Mouse (Mus musculus) forebrain, embryonic 14.5 days (tissue): ENCODE measurements around the gene 2810408A11Rik. TPM values are rescaled to one million over a fixed set of nuclear protein-coding genes. Genes with fewer than 3 reads are reported as not detected.

Source experiments
- ATAC-seq: fragments of 200-750 bp; cut with Nextera tagmentation; 2 replicates; pipeline ENCODE4 v1.8.0; 2017; ENCODE audit warnings: mild to moderate bottlenecking, moderate library complexity
- DNase-seq: peaks from one replicate; pipeline ENCODE4 v3.0.0-alpha.2; 2015; ENCODE audit warnings: low spot score
- H3K27ac ChIP-seq: fragments of 300-500 bp; sonication (generic); 2 replicates; pipeline ENCODE4 v1.5.1; 2014; ENCODE audit warnings: low read depth, mild to moderate bottlenecking, control low read depth, low read length, moderate library complexity
- H3K27me3 ChIP-seq: fragments of 300-500 bp; sonication (generic); replicated peaks from 2 replicates; pipeline ENCODE4 v1.6.1; 2014; ENCODE audit warnings: low read length, control low read depth, mixed read lengths; ENCODE audit not compliant: control insufficient read depth, insufficient read depth
- H3K36me3 ChIP-seq: fragments of 300-500 bp; sonication (generic); 2 replicates; pipeline ENCODE4 v1.6.1; 2014; ENCODE audit warnings: low read length, control low read depth; ENCODE audit not compliant: control insufficient read depth, insufficient read depth
- H3K4me1 ChIP-seq: fragments of 300-500 bp; sonication (generic); 2 replicates; pipeline ENCODE4 v1.6.1; 2014; ENCODE audit warnings: antibody characterized with exemption, low read length, control low read depth; ENCODE audit not compliant: control insufficient read depth, insufficient read depth
- H3K4me2 ChIP-seq: fragments of 300-500 bp; sonication (generic); 2 replicates; pipeline ENCODE4 v1.6.1; 2014; ENCODE audit warnings: mild to moderate bottlenecking, control low read depth, low read length
- H3K4me3 ChIP-seq: fragments of 300-500 bp; sonication (generic); 2 replicates; pipeline ENCODE4 v1.5.1; 2014; ENCODE audit warnings: low read depth, low read length, control low read depth
- H3K9ac ChIP-seq: fragments of 300-500 bp; sonication (generic); 2 replicates; pipeline ENCODE4 v1.6.1; 2014; ENCODE audit warnings: mild to moderate bottlenecking, low read length, control low read depth, moderate library complexity
- H3K9me3 ChIP-seq: fragments of 300-500 bp; sonication (generic); replicated peaks from 2 replicates; pipeline ENCODE4 v1.6.1; 2016; ENCODE audit warnings: low read length, control low read depth, mixed read lengths; ENCODE audit not compliant: control insufficient read depth
- WGBS: fragments of 180-500 bp; shearing (Covaris S2); extraction: QIAGEN DNeasy Blood & Tissue Kit; methylation state at CpG from one replicate; pipeline ENCODE4 v1.1.7; 2014; 5-methylcytosine and 5-hydroxymethylcytosine counted together
- polyA plus RNA-seq: library from polyadenylated mRNA; unstranded; fragments of >200 nt; fragmentation: Nextera tagmentation; extraction: Ambion mirVana; gene quantifications from 2 replicates; pipeline ENCODE4 v1.2.1, GENCODE M21; 2014

The 2810408A11Rik gene
- polyA plus RNA-seq = 15.0 and 18.6 TPM in 2 replicates

GRCm38 (mm10) chr11:69900471-69901405 is at the start of gene 2810408A11Rik, which contains the start of gene Neurl4:
TSS of gene 2810408A11Rik (minus strand) at chr11:69900987.
TSS of gene Neurl4 (plus strand) at chr11:69901072.
- Histone ChIP-seq H3K9me3 (no peaks in the 10 kb centered on the region), H3K36me3 (peaks cover 23% of the 10 kb centered on the region), H3K4me3 (peak within 1 kb of the TSS; percentile 87), H3K27ac (peak within 1 kb of the TSS; percentile 92), H3K27me3 (no peaks in the 10 kb centered on the region), H3K4me1 (peaks cover 18% of the 10 kb centered on the region), H3K9ac (peak within 1 kb of the TSS; percentile 91), H3K4me2 (peak within 1 kb of the TSS; percentile 87)
- under 1% methylated on average over 38 of the region's 38 CpGs for WGBS
- DNase-seq (peak; percentile 98), ATAC-seq (peak; percentile 95)

GRCm38 (mm10) chr11:69948763-69949150 is 48.0 kb upstream of the 2810408A11Rik start:
- DNase-seq (peak; percentile 90), ATAC-seq (peak; percentile 63)
- H3K9me3 ChIP-seq = no peaks in the 10 kb centered on the region
- peak overlapping the region; percentile 59 for H3K9ac ChIP-seq
- H3K4me3 ChIP-seq = peak overlapping the region; percentile 43
- 0% methylated on average over 14 of the region's 14 CpGs for WGBS
- peaks cover 10% of the 10 kb centered on the region for H3K4me1 ChIP-seq
- no peaks in the 10 kb centered on the region for H3K27me3 ChIP-seq
- peak overlapping the region; percentile 59 for H3K4me2 ChIP-seq
- H3K36me3 ChIP-seq = peaks cover 8% of the 10 kb centered on the region
- H3K27ac ChIP-seq = peak overlapping the region; percentile 80

GRCm38 (mm10) chr11:69948066-69948762 is 47.4 kb upstream of the 2810408A11Rik start, which contains the start of gene Slc2a4:
TSS of gene Slc2a4 (minus strand) at chr11:69948188.
- peak; percentile 96 for ATAC-seq

GRCm38 (mm10) chr11:69947337-69948065 is 46.7 kb upstream of the 2810408A11Rik start:
- peak overlapping the region; percentile 59 for H3K9ac ChIP-seq
- peak overlapping the region; percentile 59 for H3K4me2 ChIP-seq
- peak overlapping the region; percentile 43 for H3K4me3 ChIP-seq
- no peaks in the 10 kb centered on the region for H3K9me3 ChIP-seq
- H3K4me1 ChIP-seq = peaks cover 10% of the 10 kb centered on the region
- DNase-seq = peak; percentile 53
- ATAC-seq = peak; percentile 38
- H3K27me3 ChIP-seq = no peaks in the 10 kb centered on the region
- under 1% methylated on average over 29 of the region's 29 CpGs for WGBS
- H3K36me3 ChIP-seq = peaks cover 11% of the 10 kb centered on the region
- H3K27ac ChIP-seq = peak overlapping the region; percentile 39; the same call in 1 of the 2 replicates

More at GRCm38 (mm10) chr11:69948066-69948762, 47.4 kb upstream of the 2810408A11Rik start, which contains the start of gene Slc2a4:
- Histone ChIP-seq H3K4me1 (peaks cover 10% of the 10 kb centered on the region), H3K27me3 (no peaks in the 10 kb centered on the region), H3K4me3 (peak within 1 kb of the TSS; percentile 43), H3K9ac (peak within 1 kb of the TSS; percentile 59), H3K27ac (peak within 1 kb of the TSS; percentile 80), H3K9me3 (no peaks in the 10 kb centered on the region), H3K36me3 (peaks cover 9% of the 10 kb centered on the region), H3K4me2 (peak within 1 kb of the TSS; percentile 59)
- WGBS = under 1% methylated on average over 33 of the region's 34 CpGs
- DNase-seq = peak; percentile 96

- H3K4me3 ChIP-seq = no peak overlapping the region
- peaks cover 10% of the 10 kb centered on the region for H3K4me1 ChIP-seq
- H3K36me3 ChIP-seq = peaks cover 11% of the 10 kb centered on the region
- peak overlapping the region; percentile 59; the same call in 1 of the 2 replicates for H3K4me2 ChIP-seq
- no peak overlapping the region for H3K27ac ChIP-seq
- DNase-seq (no peak), ATAC-seq (no peak)
- H3K9ac ChIP-seq = no peak overlapping the region
- H3K9me3 ChIP-seq = no peaks in the 10 kb centered on the region
- WGBS = 91% methylated on average over 18 of the region's 18 CpGs
- no peaks in the 10 kb centered on the region for H3K27me3 ChIP-seq
Observed at GRCm38 (mm10) chr11:69945997-69946891, 45.5 kb upstream of the 2810408A11Rik start.

GRCm38 (mm10) chr11:69945216-69945615 is 44.4 kb upstream of the 2810408A11Rik start:
- Histone ChIP-seq H3K9ac (no peak overlapping the region), H3K4me1 (peaks cover 10% of the 10 kb centered on the region), H3K36me3 (peaks cover 11% of the 10 kb centered on the region), H3K27ac (no peak overlapping the region), H3K9me3 (no peaks in the 10 kb centered on the region), H3K4me3 (no peak overlapping the region), H3K27me3 (no peaks in the 10 kb centered on the region), H3K4me2 (no peak overlapping the region)
- 86% methylated on average over 13 of the region's 13 CpGs for WGBS
- ATAC-seq (no peak), DNase-seq (no peak)

GRCm38 (mm10) chr11:69940962-69941361 is 40.2 kb upstream of the 2810408A11Rik start:
- Histone ChIP-seq H3K9ac (no peak overlapping the region), H3K9me3 (no peaks in the 10 kb centered on the region), H3K27me3 (peaks cover 9% of the 10 kb centered on the region; the same call in 1 of the 2 replicates), H3K4me2 (no peak overlapping the region), H3K36me3 (peaks cover 11% of the 10 kb centered on the region), H3K27ac (no peak overlapping the region), H3K4me1 (peaks cover 2% of the 10 kb centered on the region; the same call in 1 of the 2 replicates), H3K4me3 (no peak overlapping the region)
- ATAC-seq = no peak
- peak; percentile 39 for DNase-seq
- 73% methylated on average over 4 of the region's 4 CpGs for WGBS
